Mouse (Mus musculus) inflammation-experienced regulatory T-cells (primary cell): Measurements from ENCODE around the gene Crebl2. TPM values are rescaled to one million over a fixed set of nuclear protein-coding genes. Genes with fewer than 3 reads are reported as not detected.

ENCODE experiments used
- polyA plus RNA-seq, 2 experiments: library from polyadenylated mRNA; unstranded; fragments of 100-300 nt; shearing (Covaris generic); gene quantifications; one replicate each; pipeline ENCODE4 v1.2.1; 2017

Gene Crebl2
- polyA plus RNA-seq: 10 to 100 TPM; 25.1 to 42.2 TPM

GRCm38 (mm10) chr6:134829786-134830700 is at the start of gene Crebl2:
Crebl2 (plus strand) TSS chr6:134830154.

GRCm38 (mm10) chr6:134792141-134793045 is 37.6 kb upstream of the Crebl2 start, which contains the start of gene Dusp16:
Dusp16 (minus strand) TSS chr6:134792625.

GRCm38 (mm10) chr6:134898095-134898965 is 68.4 kb downstream of the Crebl2 start, which contains the start of gene Gpr19:
Gpr19 (minus strand) TSS chr6:134898578.

Other genes with a start within 250 kb of the Crebl2 start
- gene Mansc1, start 197.7 kb upstream of the Crebl2 start, polyA plus RNA-seq: 1 to 10 TPM; 5.2 to 7.2 TPM
- gene Borcs5, start 190.6 kb upstream of the Crebl2 start, polyA plus RNA-seq: 10 to 100 TPM; 26.4 to 39.2 TPM
- 1 to 10 TPM; 1.8 TPM for gene Dusp16, start 37.5 kb upstream of the Crebl2 start, polyA plus RNA-seq
- 1 to 10 TPM; 8.2 to 8.6 TPM for gene Gpr19, start 68.4 kb downstream of the Crebl2 start, polyA plus RNA-seq
- gene Cdkn1b, start 90.2 kb downstream of the Crebl2 start, polyA plus RNA-seq: 10 to 100 TPM; 21.2 to 31.8 TPM
- gene Apold1, start 151.6 kb downstream of the Crebl2 start, polyA plus RNA-seq: under 1 TPM in 1 of 2 experiments, not detected in 1; 0.63 TPM
- 100 to 1,000 TPM; 132 to 156 TPM for gene Ddx47, start 181.5 kb downstream of the Crebl2 start, polyA plus RNA-seq
- under 1 TPM in 1 of 2 experiments, not detected in 1; 0.19 TPM for gene Gprc5a, start 235.5 kb downstream of the Crebl2 start, polyA plus RNA-seq